Mouse (Mus musculus) CD4-positive, CD25-positive, alpha-beta regulatory T cell, adult 9 weeks (primary cell): Measurements from ENCODE around the gene Pabpc4l. TPM values are rescaled to one million over a fixed set of nuclear protein-coding genes. Genes with fewer than 3 reads are reported as not detected.

ENCODE experiments used
- polyA plus RNA-seq: library from polyadenylated mRNA; unstranded; fragments of 100-300 nt; shearing (Covaris generic); gene quantifications from one replicate; pipeline ENCODE4 v1.2.1, GENCODE M21; 2017

The Pabpc4l gene
- polyA plus RNA-seq = not detected

DNA sequence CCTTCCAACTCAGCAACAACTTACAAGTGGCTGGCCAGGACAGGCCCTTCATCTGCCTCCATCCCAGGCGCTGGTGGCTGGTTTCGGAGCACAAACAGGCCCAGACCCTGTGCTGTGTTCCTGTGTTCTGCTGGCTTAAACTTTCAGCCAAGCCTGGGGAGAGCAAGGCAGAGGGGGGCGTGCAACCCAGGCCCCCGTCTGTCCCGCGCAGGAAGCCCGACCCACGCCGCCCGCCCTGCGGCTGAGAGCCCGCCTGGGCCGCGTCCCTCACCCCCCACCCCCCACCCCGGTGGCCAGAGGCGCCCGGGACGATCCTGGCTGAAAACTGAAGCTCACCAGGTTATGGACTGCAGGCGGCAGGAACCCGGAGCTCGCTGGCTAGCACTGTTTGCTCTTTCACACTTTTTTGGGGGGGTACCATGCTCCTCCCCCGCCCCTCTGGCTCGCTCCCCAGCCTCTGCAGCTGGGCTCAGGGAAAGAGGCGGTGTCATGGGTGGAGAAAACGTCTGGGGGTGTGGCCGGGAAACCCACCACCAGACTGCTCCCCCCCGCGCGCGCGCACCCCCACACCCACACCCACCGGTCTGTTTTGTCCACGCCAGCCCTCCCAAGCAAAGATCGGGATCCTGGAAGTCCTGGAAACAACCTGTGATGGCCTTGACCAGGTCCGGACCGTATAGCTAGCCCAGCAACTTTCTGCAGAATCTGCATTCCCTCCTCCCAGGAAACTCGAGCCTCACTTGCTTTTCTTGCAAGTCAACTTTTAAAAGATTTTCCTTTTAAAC lies at the start of gene Pabpc4l:
Gene Pabpc4l (minus strand): TSS at position 739 of the 785 bp plus-strand sequence.

